Comparison of ENCODE assay signal across 21 mouse cellular contexts in the genomic region with DNA sequence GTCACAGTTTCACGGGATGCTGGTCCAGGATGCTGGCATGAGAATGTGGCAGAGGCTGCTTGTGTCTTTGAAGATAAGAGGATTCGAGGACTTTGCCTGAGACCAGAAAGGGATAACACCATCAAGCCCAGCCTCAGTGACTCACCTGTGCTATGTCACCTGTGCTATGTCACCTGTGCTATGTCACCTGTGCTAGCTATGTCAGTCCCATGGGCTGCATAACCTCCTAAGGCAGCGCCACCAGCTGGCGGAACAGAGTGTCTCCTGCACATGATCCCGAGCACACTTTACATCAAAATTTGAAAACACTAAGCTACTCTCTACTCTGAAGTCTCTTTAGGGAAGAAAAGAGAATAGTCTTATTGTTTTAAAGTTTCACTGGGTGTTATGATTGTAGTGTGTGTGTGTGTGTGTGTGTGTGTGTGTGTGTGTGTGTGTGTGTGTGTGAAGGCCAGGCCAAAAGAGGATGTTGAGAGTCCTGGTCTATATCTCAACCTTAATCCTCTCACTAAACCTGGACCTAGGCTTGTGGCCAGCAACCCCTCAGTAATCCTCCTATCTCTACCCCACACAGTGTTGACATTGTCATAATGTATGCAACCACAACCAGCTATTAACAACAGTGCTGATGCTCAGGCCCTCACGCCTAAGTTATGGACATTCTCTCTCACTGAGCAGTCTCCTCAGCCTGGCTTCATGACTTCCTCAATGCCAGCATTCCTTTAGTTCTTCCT. TPM values are rescaled to one million over a fixed set of nuclear protein-coding genes. Genes with fewer than 3 reads are reported as not detected.
A peak's percentile ranks its signal among the peaks of the same experiment; 100 is the strongest.
DNase-seq lines count a peak whose midpoint lies in the region; ATAC-seq and TF ChIP-seq lines count a peak whose summit lies in the region.
"Had no signal": no experiment of that assay in that cellular context is flagged by ENCODE, and none has a peak within 500 bp of the region (broad histone marks: within the 10 kb centered on the region; RNA-seq: fewer than 3 reads in every experiment).

No protein-coding gene starts in this region.

- peak; percentile 28 for TF ChIP-seq CTCF in layer of hippocampus, adult 2 months (conservative IDR thresholded peaks at IDR 0.05)
- TF ChIP-seq CTCF in stomach, postnatal 0 days (IDR thresholded peaks at IDR 0.05; ENCODE audit: low read depth), result peak; percentile 56

- H3K4me2 ChIP-seq in intestine, embryonic 14.5 days (ENCODE audit: low read length), result no peak overlapping the region
- H3K4me2 ChIP-seq in stomach, postnatal 0 days (replicated peaks; ENCODE audit: low read depth), result no peak overlapping the region
- H3K4me2 ChIP-seq: embryonic facial prominence, embryonic 12.5 days; hindbrain, embryonic 14.5 days; limb, embryonic 15.5 days; midbrain, embryonic 12.5 days had no signal

- H3K27me3 ChIP-seq in intestine, embryonic 14.5 days (replicated peaks; ENCODE audit: control insufficient read depth, insufficient read depth, low read length), result no peaks in the 10 kb centered on the region
- H3K27me3 ChIP-seq in stomach, postnatal 0 days (ENCODE audit: control insufficient read depth, insufficient read depth, low read length), result no peaks in the 10 kb centered on the region
- H3K27me3 ChIP-seq: embryonic facial prominence, embryonic 12.5 days; limb, embryonic 15.5 days; midbrain, embryonic 12.5 days had no signal

- no peaks in the 10 kb centered on the region for H3K9me3 ChIP-seq in intestine, embryonic 14.5 days (ENCODE audit: control insufficient read depth, low read length)
- H3K9me3 ChIP-seq in stomach, postnatal 0 days (ENCODE audit: control insufficient read depth, low read length), result no peaks in the 10 kb centered on the region
- H3K9me3 ChIP-seq: embryonic facial prominence, embryonic 12.5 days; limb, embryonic 15.5 days; midbrain, embryonic 12.5 days had no signal

- no peak overlapping the region for H3K4me3 ChIP-seq in layer of hippocampus, adult 2 months
- no peak overlapping the region for H3K4me3 ChIP-seq in intestine, embryonic 14.5 days (ENCODE audit: low read depth, low read length)
- H3K4me3 ChIP-seq in stomach, postnatal 0 days (ENCODE audit: low read depth, low read length), result no peak overlapping the region
- H3K4me3 ChIP-seq: embryonic facial prominence, embryonic 12.5 days; limb, embryonic 15.5 days; midbrain, embryonic 12.5 days had no signal

- TF ChIP-seq EP300 in stomach, postnatal 0 days (optimal IDR thresholded peaks at IDR 0.05), result no peak

- ATAC-seq in intestine, embryonic 14.5 days (replicated peaks; ENCODE audit: low FRiP score, low TSS enrichment, low read depth), result peak; percentile 59
- ATAC-seq in stomach, postnatal 0 days (ENCODE audit: low FRiP score, low TSS enrichment), result peak; percentile 81

- no peak overlapping the region for H3K9ac ChIP-seq in intestine, embryonic 14.5 days (ENCODE audit: low read length)
- H3K9ac ChIP-seq in stomach, postnatal 0 days (ENCODE audit: low read length), result no peak overlapping the region
- H3K9ac ChIP-seq: embryonic facial prominence, embryonic 12.5 days; hindbrain, embryonic 14.5 days; limb, embryonic 15.5 days; midbrain, embryonic 12.5 days had no signal

- 77% methylated on average over 6 of the region's 6 CpGs for WGBS in intestine, embryonic 14.5 days
- WGBS in stomach, postnatal 0 days, result 71% methylated on average over 6 of the region's 6 CpGs

- peaks cover 13% of the 10 kb centered on the region; the same call in 1 of the 2 replicates for H3K4me1 ChIP-seq in intestine, embryonic 14.5 days (replicated peaks; ENCODE audit: control insufficient read depth, insufficient read depth, low read length)
- no peaks in the 10 kb centered on the region for H3K4me1 ChIP-seq in stomach, postnatal 0 days (replicated peaks; ENCODE audit: control insufficient read depth, insufficient read depth)
- H3K4me1 ChIP-seq: embryonic facial prominence, embryonic 12.5 days; limb, embryonic 15.5 days; midbrain, embryonic 12.5 days had no signal

- no peaks in the 10 kb centered on the region for H3K36me3 ChIP-seq in intestine, embryonic 14.5 days (ENCODE audit: control insufficient read depth, insufficient read depth, low read length)
- no peaks in the 10 kb centered on the region for H3K36me3 ChIP-seq in stomach, postnatal 0 days (ENCODE audit: control insufficient read depth, insufficient read depth, low read length)
- H3K36me3 ChIP-seq: embryonic facial prominence, embryonic 12.5 days; limb, embryonic 15.5 days; midbrain, embryonic 12.5 days had no signal

- H3K27ac ChIP-seq in layer of hippocampus, adult 2 months, result no peak overlapping the region
- no peak overlapping the region for H3K27ac ChIP-seq in intestine, embryonic 14.5 days (ENCODE audit: low read depth)
- H3K27ac ChIP-seq in stomach, postnatal 0 days (replicated peaks), result 0 out of 2 replicates have a peak overlapping the region, but pooled peaks have one; percentile 14
- H3K27ac ChIP-seq: embryonic facial prominence, embryonic 12.5 days; hindbrain, embryonic 14.5 days; limb, embryonic 15.5 days; midbrain, embryonic 12.5 days had no signal

- DNase-seq in layer of hippocampus, adult 2 months (ENCODE audit: low spot score in 2 of 2), result no peak
- DNase-seq in layer of hippocampus, adult 9-10 months (ENCODE audit: low spot score), result no peak
- DNase-seq in thymus, postnatal 4 days, result peak; percentile 27
- DNase-seq in thymus, postnatal 0 days (ENCODE audit: low spot score), result no peak
- no peak for DNase-seq in intestine, embryonic 14.5 days (ENCODE audit: low spot score)
- peak; percentile 35 for DNase-seq in stomach, postnatal 0 days (ENCODE audit: low spot score)
- DNase-seq in ovary, adult 18-20 months (ENCODE audit: low spot score), result no peak
- DNase-seq in testis, postnatal 14 days (ENCODE audit: low spot score), result no peak
- DNase-seq: adrenal gland, adult 8-10 months; B cell, adult 2 months; cerebellum, adult 11-12 months; cerebellum, postnatal 36 days; heart, postnatal 10 days; kidney, adult 2 months; lung, postnatal 10 days; thymus, adult 2 months had no signal

RNA-seq across cellular contexts. Expression of gene Cacnb2, which starts 17.4 kb away (rescaled TPM):
- total RNA-seq in layer of hippocampus, adult 2 months (2021), result 10 to 100 TPM; 90.1 to 98.7 TPM
- 0.27 TPM in 1 of 2 replicates, not detected in the other for polyA plus RNA-seq in thymus, postnatal 0 days (2015; fragmentation: Nextera tagmentation; extraction: Ambion mirVana)
- 2.9 and 3.0 TPM in 2 replicates for polyA plus RNA-seq in intestine, embryonic 14.5 days (2014; fragmentation: Nextera tagmentation; extraction: Ambion mirVana)
- polyA plus RNA-seq in stomach, postnatal 0 days (2015; fragmentation: Nextera tagmentation; extraction: Ambion mirVana), result 1.5 and 1.9 TPM in 2 replicates
- total RNA-seq: MEL had no signal

Comparison
In these comparisons a context has a peak if more than half of its experiments do, and no peak if none do; other contexts are left out.
1. DNase-seq: peak in thymus, postnatal 4 days (single experiment) and stomach, postnatal 0 days (single experiment); none in layer of hippocampus, adult 2 months (0 of 2), layer of hippocampus, adult 9-10 months (single experiment), thymus, postnatal 0 days (single experiment), intestine, embryonic 14.5 days (single experiment), ovary, adult 18-20 months (single experiment) and testis, postnatal 14 days (single experiment).